Mouse (Mus musculus): ENCODE measurements around the gene Magi2. TPM values are rescaled to one million over a fixed set of nuclear protein-coding genes. Genes with fewer than 3 reads are reported as not detected.

The Magi2 gene
- polyA plus RNA-seq, 1 experiment from 2014 or later: 3.3 TPM

GRCm38 (mm10) chr5:19909071-19909470 lies 682.2 kb downstream of the Magi2 start:
- Histone ChIP-seq H3K36me3 (no peaks in the 10 kb centered on the region), H3K9me3 (replicated peaks) (no peaks in the 10 kb centered on the region), H3K4me3 (peak overlapping the region; percentile 46), H3K27ac (no peak overlapping the region), H3K4me1 (peaks cover 20% of the 10 kb centered on the region), H3K27me3 (ENCODE audit: low read depth, poor library complexity, severe bottlenecking) (peaks cover 41% of the 10 kb centered on the region)
- peak; percentile 33 for DNase-seq (ENCODE audit: low spot score)
- 5% methylated on average over 11 of the region's 11 CpGs for WGBS

- H3K4me1 ChIP-seq: peaks cover 20% of the 10 kb centered on the region
- 80% methylated on average over 7 of the region's 7 CpGs for WGBS
- H3K27me3 ChIP-seq (ENCODE audit: low read depth, poor library complexity, severe bottlenecking): peaks cover 41% of the 10 kb centered on the region
- H3K27ac ChIP-seq: no peak overlapping the region
- DNase-seq (ENCODE audit: low spot score): no peak
- H3K36me3 ChIP-seq: no peaks in the 10 kb centered on the region
- H3K9me3 ChIP-seq (replicated peaks): no peaks in the 10 kb centered on the region
- no peak overlapping the region for H3K4me3 ChIP-seq
Measured at GRCm38 (mm10) chr5:19909664-19910063, 682.8 kb downstream of the Magi2 start.

- Histone ChIP-seq H3K27me3 (ENCODE audit: low read depth, poor library complexity, severe bottlenecking) (no peaks in the 10 kb centered on the region), H3K4me3 (no peak overlapping the region), H3K4me1 (no peaks in the 10 kb centered on the region), H3K36me3 (no peaks in the 10 kb centered on the region), H3K9me3 (replicated peaks) (no peaks in the 10 kb centered on the region), H3K27ac (no peak overlapping the region)
- DNase-seq (ENCODE audit: low spot score): no peak
- 94% methylated on average over 3 of the region's 3 CpGs for WGBS
Measured at GRCm38 (mm10) chr5:19932102-19932501, 705.3 kb downstream of the Magi2 start.

GRCm38 (mm10) chr5:19933190-19933589 lies 706.4 kb downstream of the Magi2 start:
- DNase-seq (ENCODE audit: low spot score): no peak
- Histone ChIP-seq H3K36me3 (no peaks in the 10 kb centered on the region), H3K27me3 (ENCODE audit: low read depth, poor library complexity, severe bottlenecking) (no peaks in the 10 kb centered on the region), H3K4me3 (no peak overlapping the region), H3K4me1 (no peaks in the 10 kb centered on the region), H3K9me3 (replicated peaks) (no peaks in the 10 kb centered on the region), H3K27ac (no peak overlapping the region)
- WGBS: 60% methylated on average over 2 of the region's 2 CpGs

- H3K4me1 ChIP-seq: no peaks in the 10 kb centered on the region
- H3K27ac ChIP-seq: no peak overlapping the region
- H3K27me3 ChIP-seq (ENCODE audit: low read depth, poor library complexity, severe bottlenecking): no peaks in the 10 kb centered on the region
- H3K36me3 ChIP-seq: no peaks in the 10 kb centered on the region
- 85% methylated on average over 2 of the region's 2 CpGs for WGBS
- DNase-seq (ENCODE audit: low spot score): no peak
- H3K4me3 ChIP-seq: no peak overlapping the region
- no peaks in the 10 kb centered on the region for H3K9me3 ChIP-seq (replicated peaks)
Measured at GRCm38 (mm10) chr5:19951102-19951501, 724.3 kb downstream of the Magi2 start.

GRCm38 (mm10) chr5:19964113-19964512 lies 737.3 kb downstream of the Magi2 start:
- no peak overlapping the region for H3K4me3 ChIP-seq
- H3K27me3 ChIP-seq (ENCODE audit: low read depth, poor library complexity, severe bottlenecking): no peaks in the 10 kb centered on the region
- no peaks in the 10 kb centered on the region for H3K36me3 ChIP-seq
- no peaks in the 10 kb centered on the region for H3K4me1 ChIP-seq
- no peak overlapping the region for H3K27ac ChIP-seq
- DNase-seq (ENCODE audit: low spot score): no peak
- WGBS: 94% methylated on average over 1 of the region's 1 CpGs
- no peaks in the 10 kb centered on the region for H3K9me3 ChIP-seq (replicated peaks)

- Histone ChIP-seq H3K36me3 (no peaks in the 10 kb centered on the region), H3K4me3 (no peak overlapping the region), H3K27me3 (ENCODE audit: low read depth, poor library complexity, severe bottlenecking) (no peaks in the 10 kb centered on the region), H3K27ac (no peak overlapping the region), H3K4me1 (no peaks in the 10 kb centered on the region), H3K9me3 (replicated peaks) (no peaks in the 10 kb centered on the region)
- DNase-seq (ENCODE audit: low spot score): no peak
- WGBS: 94% methylated on average over 2 of the region's 2 CpGs
Measured at GRCm38 (mm10) chr5:19972736-19973135, 745.9 kb downstream of the Magi2 start.

- H3K4me1 ChIP-seq: no peaks in the 10 kb centered on the region
- H3K9me3 ChIP-seq (replicated peaks): no peaks in the 10 kb centered on the region
- H3K27ac ChIP-seq: no peak overlapping the region
- 95% methylated on average over 3 of the region's 3 CpGs for WGBS
- H3K4me3 ChIP-seq: no peak overlapping the region
- no peak for DNase-seq (ENCODE audit: low spot score)
- no peaks in the 10 kb centered on the region for H3K36me3 ChIP-seq
- H3K27me3 ChIP-seq (ENCODE audit: low read depth, poor library complexity, severe bottlenecking): no peaks in the 10 kb centered on the region
Measured at GRCm38 (mm10) chr5:19973852-19974251, 747.0 kb downstream of the Magi2 start.

- DNase-seq (ENCODE audit: low spot score): no peak
- peaks cover 13% of the 10 kb centered on the region; the same call in 1 of the 2 replicates for H3K4me1 ChIP-seq
- no peaks in the 10 kb centered on the region for H3K27me3 ChIP-seq (ENCODE audit: low read depth, poor library complexity, severe bottlenecking)
- no peak overlapping the region for H3K27ac ChIP-seq
- no peaks in the 10 kb centered on the region for H3K9me3 ChIP-seq (replicated peaks)
- no peak overlapping the region for H3K4me3 ChIP-seq
- WGBS: 83% methylated on average over 6 of the region's 6 CpGs
- no peaks in the 10 kb centered on the region for H3K36me3 ChIP-seq
Measured at GRCm38 (mm10) chr5:19981518-19981917, 754.7 kb downstream of the Magi2 start.

GRCm38 (mm10) chr5:19982031-19982430 lies 755.2 kb downstream of the Magi2 start:
- Histone ChIP-seq H3K27me3 (ENCODE audit: low read depth, poor library complexity, severe bottlenecking) (no peaks in the 10 kb centered on the region), H3K9me3 (replicated peaks) (no peaks in the 10 kb centered on the region), H3K27ac (no peak overlapping the region), H3K4me3 (no peak overlapping the region), H3K36me3 (no peaks in the 10 kb centered on the region), H3K4me1 (peaks cover 13% of the 10 kb centered on the region; the same call in 1 of the 2 replicates)
- no peak for DNase-seq (ENCODE audit: low spot score)
- 55% methylated on average over 3 of the region's 3 CpGs for WGBS

- Histone ChIP-seq H3K4me3 (no peak overlapping the region), H3K9me3 (replicated peaks) (no peaks in the 10 kb centered on the region), H3K36me3 (no peaks in the 10 kb centered on the region), H3K4me1 (no peaks in the 10 kb centered on the region), H3K27ac (no peak overlapping the region), H3K27me3 (ENCODE audit: low read depth, poor library complexity, severe bottlenecking) (no peaks in the 10 kb centered on the region)
- WGBS: 89% methylated on average over 6 of the region's 6 CpGs
- DNase-seq (ENCODE audit: low spot score): no peak
Measured at GRCm38 (mm10) chr5:19999486-19999885, 772.6 kb downstream of the Magi2 start.

GRCm38 (mm10) chr5:19999912-20000311 lies 773.1 kb downstream of the Magi2 start:
- Histone ChIP-seq H3K9me3 (replicated peaks) (no peaks in the 10 kb centered on the region), H3K4me1 (no peaks in the 10 kb centered on the region), H3K36me3 (no peaks in the 10 kb centered on the region), H3K4me3 (no peak overlapping the region), H3K27ac (no peak overlapping the region), H3K27me3 (ENCODE audit: low read depth, poor library complexity, severe bottlenecking) (no peaks in the 10 kb centered on the region)
- WGBS: 83% methylated on average over 1 of the region's 1 CpGs
- no peak for DNase-seq (ENCODE audit: low spot score)

GRCm38 (mm10) chr5:20006616-20007015 lies 779.8 kb downstream of the Magi2 start:
- H3K4me3 ChIP-seq: no peak overlapping the region
- H3K27me3 ChIP-seq (ENCODE audit: low read depth, poor library complexity, severe bottlenecking): no peaks in the 10 kb centered on the region
- WGBS: 88% methylated on average over 2 of the region's 2 CpGs
- no peak for DNase-seq (ENCODE audit: low spot score)
- H3K4me1 ChIP-seq: no peaks in the 10 kb centered on the region
- no peaks in the 10 kb centered on the region for H3K9me3 ChIP-seq (replicated peaks)
- H3K36me3 ChIP-seq: no peaks in the 10 kb centered on the region
- H3K27ac ChIP-seq: no peak overlapping the region

- Histone ChIP-seq H3K27ac (no peak overlapping the region), H3K4me1 (no peaks in the 10 kb centered on the region), H3K36me3 (no peaks in the 10 kb centered on the region), H3K9me3 (replicated peaks) (no peaks in the 10 kb centered on the region), H3K27me3 (ENCODE audit: low read depth, poor library complexity, severe bottlenecking) (no peaks in the 10 kb centered on the region), H3K4me3 (no peak overlapping the region)
- 94% methylated on average over 8 of the region's 8 CpGs for WGBS
- no peak for DNase-seq (ENCODE audit: low spot score)
Measured at GRCm38 (mm10) chr5:20007246-20007645, 780.4 kb downstream of the Magi2 start.
